ENCODE assay signal across 11 mouse cellular contexts in the genomic region with DNA sequence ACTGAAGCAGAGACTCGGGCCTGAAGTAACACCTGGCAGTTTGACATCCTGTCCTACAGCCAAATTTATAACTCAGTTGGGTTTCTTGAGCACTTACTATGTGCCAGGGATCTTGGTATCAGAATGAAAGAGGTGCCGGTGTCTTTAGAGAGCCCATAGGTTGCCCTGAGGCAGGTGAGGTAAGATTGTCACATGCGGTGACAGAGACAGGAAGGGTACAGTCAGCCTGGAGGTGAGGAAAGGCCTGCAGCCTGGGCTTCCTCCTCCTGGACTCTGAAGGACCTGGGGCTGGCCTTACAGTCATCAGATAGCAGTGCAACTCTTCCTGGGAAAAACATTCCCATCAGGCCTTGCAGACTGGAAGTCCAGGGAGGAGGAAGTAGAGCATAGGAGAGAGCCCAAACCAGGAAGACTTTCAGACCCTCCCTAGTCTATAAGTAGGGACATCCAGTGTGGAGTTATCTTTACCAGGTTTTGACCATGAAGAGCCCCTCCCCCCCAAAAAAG. TPM values are rescaled to one million over a fixed set of nuclear protein-coding genes. Genes with fewer than 3 reads are reported as not detected.
"Had no signal": no experiment of that assay in that cellular context is flagged by ENCODE, and none has a peak within 500 bp of the region (broad histone marks: within the 10 kb centered on the region; RNA-seq: fewer than 3 reads in every experiment).

No protein-coding gene starts in this region.

- DNase-seq: kidney, postnatal 10 days; kidney, postnatal 4 days; liver; liver, embryonic 13.5 days; liver, postnatal 0 days; right cerebral cortex, adult 18-20 months; right cerebral cortex, postnatal 25 days had no signal

RNA-seq across cellular contexts. Expression of a gene that starts 25.1 kb away (rescaled TPM):
- total RNA-seq: layer of hippocampus, adult 2 months; layer of hippocampus, postnatal 10 days; left cerebral cortex, postnatal 36 days; midbrain, postnatal 0 days had no signal
